Mouse (Mus musculus) testis, adult 2 months (tissue): ENCODE results near the gene Frmd4a. TPM values are rescaled to one million over a fixed set of nuclear protein-coding genes. Genes with fewer than 3 reads are reported as not detected.

ENCODE experiments used
- H3K27ac ChIP-seq: fragments of 200-500 bp; 2 replicates; pipeline ENCODE4 v1.5.1; 2012; ENCODE audit warnings: low read depth, low read length; ENCODE audit not compliant: control insufficient read depth, insufficient read depth
- H3K27me3 ChIP-seq: fragments of 200-500 bp; 2 replicates; pipeline ENCODE4 v1.6.1; 2012; ENCODE audit warnings: mild to moderate bottlenecking, low read length, moderate library complexity; ENCODE audit not compliant: control insufficient read depth, insufficient read depth
- H3K36me3 ChIP-seq: fragments of 200-500 bp; 2 replicates; pipeline ENCODE4 v1.6.1; 2012; ENCODE audit warnings: mild to moderate bottlenecking, low read length; ENCODE audit not compliant: control insufficient read depth, insufficient read depth
- H3K4me1 ChIP-seq: fragments of 200-500 bp; 2 replicates; pipeline ENCODE4 v1.6.1; 2012; ENCODE audit warnings: low read length; ENCODE audit not compliant: control insufficient read depth, insufficient read depth
- H3K4me3 ChIP-seq: fragments of 200-500 bp; 2 replicates; pipeline ENCODE4 v1.5.1; 2012; ENCODE audit warnings: low read depth, mild to moderate bottlenecking, low read length, moderate library complexity, mixed read lengths; ENCODE audit not compliant: control insufficient read depth
- CTCF ChIP-seq: fragments of 200-500 bp; IDR thresholded peaks from 2 replicates; pipeline ENCODE4 v1.5.1; 2012; ENCODE audit warnings: low read depth, mild to moderate bottlenecking, inconsistent platforms, low read length, moderate library complexity; ENCODE audit not compliant: control insufficient read depth, insufficient read depth, insufficient replicate concordance
- POLR2A ChIP-seq: fragments of 200-500 bp; IDR thresholded peaks from 2 replicates; pipeline ENCODE4 v1.6.1; 2012; ENCODE audit warnings: low read depth, mild to moderate bottlenecking, inconsistent platforms, low read length, moderate library complexity; ENCODE audit not compliant: control insufficient read depth
- polyA plus RNA-seq: library from polyadenylated mRNA; depleted of rRNA; stranded (reverse); fragments of >200 nt; gene quantifications from 2 replicates; pipeline ENCODE4 v1.2.3, GENCODE M21; 2012

Frmd4a gene
- polyA plus RNA-seq, 1 experiment: 6.1 TPM

DNA sequence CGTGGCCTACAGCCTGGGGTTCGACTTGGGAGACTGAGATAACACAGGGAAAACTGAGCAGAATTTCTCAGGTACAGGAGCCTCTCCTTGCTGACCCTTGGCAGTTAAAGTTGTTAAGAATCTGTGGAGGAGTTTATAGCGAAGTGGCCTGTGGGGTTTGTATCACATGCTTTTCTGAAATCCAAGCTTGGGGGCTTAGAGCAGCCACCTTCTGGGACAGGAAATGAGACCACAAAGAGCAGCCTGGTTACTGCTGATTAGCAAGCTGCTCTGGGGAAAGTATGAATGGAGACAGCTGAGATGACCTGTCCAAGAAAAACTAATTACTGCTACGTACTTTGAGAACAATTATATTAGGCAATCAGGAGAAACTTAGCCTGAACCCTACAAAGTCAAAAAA, 415.6 kb downstream of the Frmd4a start:
- TF ChIP-seq CTCF (no peak), POLR2A (no peak)
- peaks cover 3% of the 10 kb centered on the region; the same call in 1 of the 2 replicates for H3K4me1 ChIP-seq
- H3K4me3 ChIP-seq: no peak overlapping the region
- no peak overlapping the region for H3K27ac ChIP-seq
- no peaks in the 10 kb centered on the region for H3K36me3 ChIP-seq
- H3K27me3 ChIP-seq: no peaks in the 10 kb centered on the region

GRCm38 (mm10) chr2:4435051-4435450, 417.5 kb downstream of the Frmd4a start:
- H3K36me3 ChIP-seq: no peaks in the 10 kb centered on the region
- no peak overlapping the region for H3K27ac ChIP-seq
- no peak for TF ChIP-seq CTCF
- TF ChIP-seq POLR2A: no peak
- no peak overlapping the region for H3K4me3 ChIP-seq
- H3K27me3 ChIP-seq: no peaks in the 10 kb centered on the region
- H3K4me1 ChIP-seq: peaks cover 3% of the 10 kb centered on the region; the same call in 1 of the 2 replicates

DNA sequence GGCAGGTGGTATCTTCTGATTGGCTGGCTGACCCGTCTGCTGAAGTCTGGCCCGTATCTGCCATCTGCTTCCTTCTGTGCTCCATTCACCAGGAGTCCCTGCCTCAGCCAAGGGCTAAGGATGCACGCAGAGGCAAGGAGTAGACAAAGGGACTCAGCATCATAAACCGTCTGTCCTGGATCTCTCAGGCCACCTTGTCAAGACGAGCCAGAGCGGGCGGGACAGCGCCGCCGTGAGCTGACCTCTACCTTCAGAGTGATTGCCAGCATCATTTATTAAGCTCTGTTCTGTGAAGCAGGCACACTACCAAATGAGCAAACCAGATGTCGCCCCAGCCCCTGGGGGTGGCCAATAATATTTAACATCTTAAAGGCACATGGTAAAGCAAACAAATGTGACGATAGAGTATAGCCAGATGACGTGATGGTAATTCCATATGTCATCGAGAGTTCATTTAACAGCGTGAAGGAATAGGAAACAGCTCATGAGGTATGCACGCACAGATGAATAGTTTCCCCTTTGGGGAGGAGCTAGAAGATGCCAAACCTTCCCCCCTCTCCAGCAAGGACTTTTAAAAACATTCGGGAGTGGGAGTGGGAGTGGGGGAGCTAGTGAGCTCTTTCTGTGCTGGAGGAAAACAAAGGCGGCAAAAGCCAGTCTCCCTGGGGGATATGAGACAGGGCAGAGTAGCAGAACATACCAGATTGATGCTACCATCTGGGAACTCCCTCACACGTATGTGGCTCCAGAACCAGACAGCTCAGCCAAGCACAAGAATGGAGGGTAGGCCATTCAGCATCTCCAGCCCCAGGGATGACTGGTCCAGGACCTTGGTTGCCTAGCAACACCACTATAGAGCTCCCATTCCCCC, 419.1 kb downstream of the Frmd4a start:
- H3K27me3 ChIP-seq: no peaks in the 10 kb centered on the region
- no peak overlapping the region for H3K4me3 ChIP-seq
- H3K27ac ChIP-seq: no peak overlapping the region
- H3K4me1 ChIP-seq: peaks cover 3% of the 10 kb centered on the region; the same call in 1 of the 2 replicates
- no peaks in the 10 kb centered on the region for H3K36me3 ChIP-seq
- TF ChIP-seq POLR2A (no peak), CTCF (no peak)

GRCm38 (mm10) chr2:4438739-4439138, 421.2 kb downstream of the Frmd4a start:
- Histone ChIP-seq H3K27ac (no peak overlapping the region), H3K4me1 (peaks cover 3% of the 10 kb centered on the region; the same call in 1 of the 2 replicates), H3K4me3 (no peak overlapping the region), H3K36me3 (no peaks in the 10 kb centered on the region), H3K27me3 (no peaks in the 10 kb centered on the region)
- TF ChIP-seq POLR2A: no peak

DNA sequence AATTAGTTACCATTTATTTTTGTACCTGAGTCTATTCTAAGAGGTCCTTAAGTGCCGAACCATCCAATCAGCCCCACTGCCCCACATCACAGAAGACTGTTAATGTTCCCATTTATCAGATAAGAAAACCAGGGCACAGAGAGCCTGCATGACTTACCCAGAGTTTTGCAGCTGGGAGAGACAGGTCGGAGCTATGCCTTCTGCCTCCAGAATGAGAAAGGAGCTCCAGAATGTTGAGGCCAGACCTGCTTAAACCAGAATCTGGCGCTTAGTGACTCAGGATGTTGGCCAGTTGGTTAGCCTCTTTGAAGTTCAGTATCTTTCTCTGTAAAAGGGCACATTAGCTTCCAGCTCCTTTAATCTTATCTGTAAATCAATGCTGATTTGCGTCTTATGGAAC, 422.4 kb downstream of the Frmd4a start:
- H3K27ac ChIP-seq: no peak overlapping the region
- no peaks in the 10 kb centered on the region for H3K36me3 ChIP-seq
- H3K4me1 ChIP-seq: peaks cover 3% of the 10 kb centered on the region; the same call in 1 of the 2 replicates
- H3K4me3 ChIP-seq: no peak overlapping the region
- no peaks in the 10 kb centered on the region for H3K27me3 ChIP-seq
- TF ChIP-seq CTCF: no peak
- no peak for TF ChIP-seq POLR2A

GRCm38 (mm10) chr2:4441840-4442239, 424.3 kb downstream of the Frmd4a start:
- Histone ChIP-seq H3K4me3 (no peak overlapping the region), H3K36me3 (no peaks in the 10 kb centered on the region), H3K27me3 (no peaks in the 10 kb centered on the region), H3K4me1 (no peaks in the 10 kb centered on the region), H3K27ac (no peak overlapping the region)
- TF ChIP-seq CTCF (no peak), POLR2A (no peak)

GRCm38 (mm10) chr2:4444740-4445139, 427.2 kb downstream of the Frmd4a start:
- no peak overlapping the region for H3K4me3 ChIP-seq
- H3K27ac ChIP-seq: no peak overlapping the region
- TF ChIP-seq CTCF: no peak
- TF ChIP-seq POLR2A: no peak
- H3K27me3 ChIP-seq: no peaks in the 10 kb centered on the region
- H3K4me1 ChIP-seq: no peaks in the 10 kb centered on the region
- no peaks in the 10 kb centered on the region for H3K36me3 ChIP-seq
